Mouse (Mus musculus) lung, adult 2 months (tissue): ENCODE results near the gene Spib.

Experiments used
- CTCF ChIP-seq: fragments of 200-500 bp; IDR thresholded peaks from 2 replicates; pipeline ENCODE4 v1.5.1; 2011; ENCODE audit warnings: mild to moderate bottlenecking, low read length, control low read depth; ENCODE audit not compliant: insufficient read depth
- POLR2A ChIP-seq: fragments of 200-500 bp; IDR thresholded peaks from 2 replicates; pipeline ENCODE4 v1.6.1; 2011; ENCODE audit warnings: low read depth, mild to moderate bottlenecking, control low read depth, low read length, borderline replicate concordance; ENCODE audit errors: extremely low read depth

GRCm38 (mm10) chr7:44531946-44532732 lies at the start of gene Spib:
- TF ChIP-seq POLR2A (no peak), CTCF (no peak)
